Mouse (Mus musculus) stomach, embryonic 14.5 days (tissue): ENCODE data around the gene Stk38. TPM values are rescaled to one million over a fixed set of nuclear protein-coding genes. Genes with fewer than 3 reads are reported as not detected.

ENCODE experiments used
- ATAC-seq: fragments of 200-750 bp; cut with Nextera tagmentation; 2 replicates; pipeline ENCODE4 v1.8.0; 2017; ENCODE audit warnings: low read depth, moderate TSS enrichment; ENCODE audit not compliant: insufficient number of reproducible peaks, insufficient read depth, low FRiP score
- H3K27ac ChIP-seq: fragments of 300-500 bp; sonication (generic); 2 replicates; pipeline ENCODE4 v1.5.1; 2014; ENCODE audit warnings: mild to moderate bottlenecking, low read length, moderate library complexity, mixed read lengths
- H3K27me3 ChIP-seq: fragments of 300-500 bp; sonication (generic); 2 replicates; pipeline ENCODE4 v1.6.1; 2014; ENCODE audit warnings: low read length, control low read depth, mixed read lengths; ENCODE audit not compliant: control insufficient read depth, insufficient read depth
- H3K36me3 ChIP-seq: fragments of 300-500 bp; sonication (generic); 2 replicates; pipeline ENCODE4 v1.6.1; 2014; ENCODE audit warnings: mild to moderate bottlenecking, control low read depth, low read length, moderate library complexity, mixed read lengths; ENCODE audit not compliant: control insufficient read depth, insufficient read depth
- H3K4me1 ChIP-seq: fragments of 300-500 bp; sonication (generic); 2 replicates; pipeline ENCODE4 v1.6.1; 2014; ENCODE audit warnings: low read length, control low read depth, mixed read lengths; ENCODE audit not compliant: control insufficient read depth, insufficient read depth
- H3K4me2 ChIP-seq: fragments of 300-500 bp; sonication (generic); replicated peaks from 2 replicates; pipeline ENCODE4 v1.6.1; 2014; ENCODE audit warnings: low read depth, low read length, control low read depth
- H3K4me3 ChIP-seq: fragments of 300-500 bp; sonication (generic); 2 replicates; pipeline ENCODE4 v1.5.1; 2014; ENCODE audit warnings: low read depth, low read length, control low read depth
- H3K9ac ChIP-seq: fragments of 300-500 bp; sonication (generic); replicated peaks from 2 replicates; pipeline ENCODE4 v1.6.1; 2014; ENCODE audit warnings: low read depth, mild to moderate bottlenecking, control low read depth, low read length, moderate library complexity, mixed read lengths
- H3K9me3 ChIP-seq: fragments of 300-500 bp; sonication (generic); 2 replicates; pipeline ENCODE4 v1.6.1; 2016; ENCODE audit warnings: low read depth, low read length, control low read depth; ENCODE audit not compliant: control insufficient read depth
- WGBS: fragments of 180-500 bp; shearing (Covaris S2); extraction: QIAGEN DNeasy Blood & Tissue Kit; methylation state at CpG from one replicate; pipeline ENCODE4 v1.1.7; 2014; 5-methylcytosine and 5-hydroxymethylcytosine counted together
- polyA plus RNA-seq: library from polyadenylated mRNA; unstranded; fragments of >200 nt; fragmentation: Nextera tagmentation; extraction: Ambion mirVana; gene quantifications from 2 replicates; pipeline ENCODE4 v1.2.1, GENCODE M21; 2014

The Stk38 gene
- polyA plus RNA-seq, 1 experiment from 2014 or later, result 121 TPM

- Histone ChIP-seq H3K9me3 (no peaks in the 10 kb centered on the region), H3K4me1 (no peaks in the 10 kb centered on the region), H3K4me2 (no peak overlapping the region), H3K36me3 (peaks cover 49% of the 10 kb centered on the region), H3K4me3 (no peak overlapping the region), H3K27ac (no peak overlapping the region), H3K9ac (no peak overlapping the region), H3K27me3 (no peaks in the 10 kb centered on the region)
- WGBS, result 87% methylated on average over 4 of the region's 4 CpGs
- ATAC-seq, result no peak
Observed at GRCm38 (mm10) chr17:28981081-28981480, 26.7 kb downstream of the Stk38 start.

GRCm38 (mm10) chr17:28979091-28979490 is 28.7 kb downstream of the Stk38 start:
- Histone ChIP-seq H3K4me2 (no peak overlapping the region), H3K27ac (no peak overlapping the region), H3K9me3 (no peaks in the 10 kb centered on the region), H3K27me3 (no peaks in the 10 kb centered on the region), H3K9ac (no peak overlapping the region), H3K4me3 (no peak overlapping the region), H3K36me3 (peaks cover 61% of the 10 kb centered on the region), H3K4me1 (no peaks in the 10 kb centered on the region)
- ATAC-seq, result no peak
- WGBS, result 90% methylated on average over 4 of the region's 4 CpGs

- Histone ChIP-seq H3K27me3 (no peaks in the 10 kb centered on the region), H3K36me3 (peaks cover 91% of the 10 kb centered on the region), H3K9ac (no peak overlapping the region), H3K4me2 (no peak overlapping the region), H3K4me1 (no peaks in the 10 kb centered on the region), H3K4me3 (no peak overlapping the region), H3K9me3 (no peaks in the 10 kb centered on the region), H3K27ac (no peak overlapping the region)
- no peak for ATAC-seq
Observed at GRCm38 (mm10) chr17:28970122-28970521, 37.7 kb downstream of the Stk38 start.

GRCm38 (mm10) chr17:28967021-28967610 is 40.7 kb downstream of the Stk38 start:
- Histone ChIP-seq H3K27ac (no peak overlapping the region), H3K4me3 (no peak overlapping the region), H3K9ac (no peak overlapping the region), H3K4me1 (no peaks in the 10 kb centered on the region), H3K4me2 (no peak overlapping the region), H3K9me3 (no peaks in the 10 kb centered on the region), H3K27me3 (no peaks in the 10 kb centered on the region), H3K36me3 (peaks cover 90% of the 10 kb centered on the region)
- WGBS, result 79% methylated on average over 11 of the region's 11 CpGs
- no peak for ATAC-seq

- H3K36me3 ChIP-seq, result peaks cover 52% of the 10 kb centered on the region
Observed at GRCm38 (mm10) chr17:28961596-28961995, 46.2 kb downstream of the Stk38 start.

GRCm38 (mm10) chr17:28960597-28960996 is 47.2 kb downstream of the Stk38 start:
- Histone ChIP-seq H3K9me3 (no peaks in the 10 kb centered on the region), H3K36me3 (peaks cover 43% of the 10 kb centered on the region), H3K9ac (no peak overlapping the region), H3K27ac (no peak overlapping the region), H3K27me3 (no peaks in the 10 kb centered on the region), H3K4me2 (no peak overlapping the region), H3K4me3 (no peak overlapping the region), H3K4me1 (no peaks in the 10 kb centered on the region)
- WGBS, result 53% methylated on average over 10 of the region's 10 CpGs
- ATAC-seq, result no peak

More at GRCm38 (mm10) chr17:28961596-28961995, 46.2 kb downstream of the Stk38 start:
- 83% methylated on average over 10 of the region's 10 CpGs for WGBS
- Histone ChIP-seq H3K9me3 (no peaks in the 10 kb centered on the region), H3K27me3 (no peaks in the 10 kb centered on the region), H3K9ac (no peak overlapping the region), H3K4me1 (no peaks in the 10 kb centered on the region), H3K27ac (no peak overlapping the region), H3K4me3 (no peak overlapping the region), H3K4me2 (no peak overlapping the region)
- ATAC-seq, result no peak

GRCm38 (mm10) chr17:28954416-28954815 is 53.4 kb downstream of the Stk38 start:
- no peaks in the 10 kb centered on the region for H3K27me3 ChIP-seq
- WGBS, result 91% methylated on average over 9 of the region's 9 CpGs

GRCm38 (mm10) chr17:28953251-28953650 is 54.5 kb downstream of the Stk38 start:
- Histone ChIP-seq H3K36me3 (no peaks in the 10 kb centered on the region; the same call in 1 of the 2 replicates), H3K4me3 (peak overlapping the region; percentile 65), H3K4me1 (peaks cover 14% of the 10 kb centered on the region), H3K9ac (peak overlapping the region; percentile 64), H3K27me3 (no peaks in the 10 kb centered on the region), H3K9me3 (no peaks in the 10 kb centered on the region), H3K27ac (peak overlapping the region; percentile 96), H3K4me2 (peak overlapping the region; percentile 89)
- 13% methylated on average over 9 of the region's 9 CpGs for WGBS
- ATAC-seq, result no peak

More at GRCm38 (mm10) chr17:28954416-28954815, 53.4 kb downstream of the Stk38 start:
- H3K9me3 ChIP-seq, result no peaks in the 10 kb centered on the region
- H3K36me3 ChIP-seq, result no peaks in the 10 kb centered on the region; the same call in 1 of the 2 replicates
- H3K4me2 ChIP-seq, result no peak overlapping the region
- ATAC-seq, result no peak
- peaks cover 14% of the 10 kb centered on the region for H3K4me1 ChIP-seq
- H3K27ac ChIP-seq, result no peak overlapping the region
- no peak overlapping the region for H3K4me3 ChIP-seq
- no peak overlapping the region for H3K9ac ChIP-seq
